Mouse (Mus musculus) liver, adult 2 months (tissue): Measurements from ENCODE around the gene Ndufa12.

Experiments
- CTCF ChIP-seq: fragments of 200-500 bp; IDR thresholded peaks from 2 replicates; pipeline ENCODE4 v1.5.1; 2011; ENCODE audit warnings: low read depth, low read length, control low read depth
- POLR2A ChIP-seq: fragments of 200-500 bp; IDR thresholded peaks from 2 replicates; pipeline ENCODE4 v1.6.1; 2011; ENCODE audit warnings: low read length, control low read depth; ENCODE audit not compliant: insufficient read depth; ENCODE audit errors: extremely low read depth

DNA sequence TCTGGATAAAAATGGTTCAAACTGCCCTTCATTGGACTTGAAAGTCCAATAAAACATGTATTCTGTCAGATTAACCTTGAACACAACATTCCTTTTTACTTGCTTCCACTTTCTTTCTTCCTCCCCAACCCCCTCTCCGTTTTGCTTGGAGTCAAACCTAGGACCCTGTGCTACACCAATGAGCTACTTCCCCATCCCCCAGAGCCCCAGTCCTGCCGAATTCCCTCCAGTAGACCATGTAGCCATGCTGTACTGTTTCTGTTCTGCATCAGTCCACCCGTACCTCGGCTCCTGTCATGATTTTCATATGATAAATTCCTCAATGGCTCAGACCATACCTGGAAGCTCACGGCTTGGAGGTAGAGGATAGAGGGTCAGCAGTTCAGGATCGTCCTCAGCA, 32.5 kb downstream of the Ndufa12 start:
- TF ChIP-seq CTCF (no peak), POLR2A (no peak)
